Mouse (Mus musculus) bone marrow, adult 2 months (tissue): ENCODE measurements around the gene Gpr3. TPM values are rescaled to one million over a fixed set of nuclear protein-coding genes. Genes with fewer than 3 reads are reported as not detected.

Experiments
- H3K27ac ChIP-seq: fragments of 200-500 bp; 2 replicates; pipeline ENCODE4 v1.5.1; 2012; ENCODE audit warnings: low read depth, mild to moderate bottlenecking, control low read depth, inconsistent platforms, low read length; ENCODE audit not compliant: control insufficient read depth, poor library complexity, insufficient read depth
- H3K4me1 ChIP-seq: fragments of 200-500 bp; 2 replicates; pipeline ENCODE4 v1.6.1; 2011; ENCODE audit warnings: low read length; ENCODE audit not compliant: control insufficient read depth, insufficient read depth
- H3K4me3 ChIP-seq: fragments of 200-500 bp; replicated peaks from 2 replicates; pipeline ENCODE3; 2011; ENCODE audit warnings: mild to moderate bottlenecking, low read depth, low read length, control low read depth; ENCODE audit not compliant: control insufficient read depth
- CTCF ChIP-seq: fragments of 200-500 bp; IDR thresholded peaks from 2 replicates; pipeline ENCODE4 v1.5.1; 2011; ENCODE audit warnings: low read length, control low read depth; ENCODE audit not compliant: control insufficient read depth, insufficient read depth
- POLR2A ChIP-seq: fragments of 200-500 bp; IDR thresholded peaks from 2 replicates; pipeline ENCODE4 v1.6.1; 2011; ENCODE audit warnings: low read depth, mild to moderate bottlenecking, control low read depth, low read length, borderline replicate concordance; ENCODE audit not compliant: control insufficient read depth
- WGBS: fragments of 180-500 bp; shearing (Covaris S2); methylation state at CpG from one replicate; pipeline ENCODE4 v1.1.7; 2018; 5-methylcytosine and 5-hydroxymethylcytosine counted together
- polyA plus RNA-seq: library from polyadenylated mRNA; stranded (reverse); fragments of >200 nt; gene quantifications from 2 replicates; pipeline ENCODE4 v1.2.4, GENCODE M21; 2011; ENCODE audit warnings: low replicate concordance; ENCODE audit not compliant: missing spikeins, insufficient read depth, insufficient read length

Gpr3 gene
- polyA plus RNA-seq, 1 experiment: not detected

DNA sequence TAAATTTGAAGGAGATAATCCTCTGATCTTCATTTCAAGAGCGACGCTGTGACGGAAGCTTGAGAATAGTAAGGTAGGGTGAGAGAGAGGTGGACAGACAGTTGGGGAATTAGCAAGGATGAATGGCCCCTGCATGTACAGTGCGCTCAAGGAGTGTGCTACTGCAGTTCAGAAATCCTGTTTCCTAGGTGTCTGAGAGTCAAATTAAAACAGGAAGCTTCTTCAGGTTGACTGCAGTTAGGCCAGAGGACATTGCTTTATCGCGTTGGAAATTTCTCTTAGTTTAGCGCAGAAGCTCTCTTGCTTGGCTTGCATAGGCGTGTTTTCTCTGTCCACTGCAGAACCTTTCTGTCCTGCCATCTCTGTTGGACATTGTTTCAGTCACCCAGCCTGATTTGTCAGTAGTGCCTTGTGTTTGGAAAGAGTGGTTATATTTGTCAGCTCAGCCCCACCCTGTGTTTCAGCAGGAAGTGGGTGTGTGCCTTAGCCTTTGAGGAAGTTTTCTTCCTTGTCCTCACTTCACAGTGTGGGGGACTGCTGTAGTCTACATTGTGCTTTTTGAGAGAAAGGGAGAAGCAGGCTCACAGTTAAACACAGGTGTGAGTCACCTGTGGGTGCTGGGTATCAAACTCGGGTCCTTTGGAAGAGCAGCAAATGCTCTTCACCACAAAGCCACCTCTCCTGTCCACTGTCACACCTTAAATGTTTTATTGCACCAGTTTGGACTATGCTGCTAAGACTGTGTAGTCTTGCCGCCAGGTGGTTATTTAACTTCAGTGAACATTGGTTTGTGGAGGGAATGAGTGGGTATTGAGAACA lies 42.9 kb downstream of the Gpr3 start:
- Histone ChIP-seq H3K27ac (peak overlapping the region; percentile 95), H3K4me1 (peaks cover 16% of the 10 kb centered on the region), H3K4me3 (peak overlapping the region; percentile 20)
- WGBS: 17% methylated on average over 10 of the region's 10 CpGs
- no peak for TF ChIP-seq POLR2A
- no peak for TF ChIP-seq CTCF

DNA sequence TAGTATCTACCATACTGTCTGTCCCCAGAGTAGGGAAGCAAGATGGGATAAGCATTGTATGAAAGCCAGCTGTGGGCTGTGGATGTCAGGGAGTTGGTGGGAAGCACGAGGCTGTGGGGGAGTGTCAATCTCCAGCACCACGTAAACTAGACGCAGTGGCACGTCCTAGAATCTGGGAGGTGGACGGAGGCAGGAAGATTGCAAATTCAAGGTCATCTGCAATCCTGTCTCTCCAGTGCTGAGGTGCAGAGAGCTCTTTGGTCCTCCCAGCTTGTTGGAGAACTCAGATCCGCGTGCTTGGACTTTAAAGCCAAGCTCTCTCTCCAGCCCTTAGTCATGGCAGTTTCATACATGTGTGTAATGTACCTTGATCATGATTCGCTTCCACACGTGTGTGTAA lies 45.6 kb downstream of the Gpr3 start:
- H3K27ac ChIP-seq: 0 out of 2 replicates have a peak overlapping the region, but pooled peaks have one; percentile 0
- peaks cover 13% of the 10 kb centered on the region for H3K4me1 ChIP-seq
- no peak overlapping the region for H3K4me3 ChIP-seq
- TF ChIP-seq POLR2A (no peak), CTCF (no peak)
- 79% methylated on average over 9 of the region's 9 CpGs for WGBS

DNA sequence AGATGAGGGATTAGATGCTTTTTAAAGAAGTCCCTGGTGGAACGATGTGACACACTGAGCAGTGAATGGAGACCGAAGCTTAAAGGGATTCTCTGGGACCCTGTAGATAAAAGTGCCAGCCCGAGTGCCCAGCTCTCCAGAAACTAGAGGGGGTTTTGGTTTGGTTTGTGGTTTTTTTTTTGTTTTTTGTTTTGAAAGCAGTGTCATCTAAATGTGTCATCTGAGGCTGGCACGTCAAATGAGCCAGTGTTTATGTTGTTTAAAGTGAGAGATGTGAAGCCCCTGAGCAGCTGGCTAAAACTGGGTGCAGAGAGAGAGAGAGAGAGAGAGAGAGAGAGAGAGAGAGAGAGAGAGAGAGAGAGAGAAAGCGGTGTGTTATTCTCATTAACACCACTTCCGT lies 50.1 kb downstream of the Gpr3 start:
- peaks cover 11% of the 10 kb centered on the region for H3K4me1 ChIP-seq
- H3K4me3 ChIP-seq: no peak overlapping the region
- H3K27ac ChIP-seq: no peak overlapping the region
- TF ChIP-seq CTCF (no peak), POLR2A (no peak)
- WGBS: 42% methylated on average over 6 of the region's 6 CpGs

- Histone ChIP-seq H3K4me1 (peaks cover 8% of the 10 kb centered on the region), H3K27ac (no peak overlapping the region), H3K4me3 (no peak overlapping the region)
- TF ChIP-seq POLR2A: no peak
- no peak for TF ChIP-seq CTCF
- WGBS: 55% methylated on average over 4 of the region's 4 CpGs
Observed at GRCm38 (mm10) chr4:133160821-133161220, 51.5 kb downstream of the Gpr3 start.

DNA sequence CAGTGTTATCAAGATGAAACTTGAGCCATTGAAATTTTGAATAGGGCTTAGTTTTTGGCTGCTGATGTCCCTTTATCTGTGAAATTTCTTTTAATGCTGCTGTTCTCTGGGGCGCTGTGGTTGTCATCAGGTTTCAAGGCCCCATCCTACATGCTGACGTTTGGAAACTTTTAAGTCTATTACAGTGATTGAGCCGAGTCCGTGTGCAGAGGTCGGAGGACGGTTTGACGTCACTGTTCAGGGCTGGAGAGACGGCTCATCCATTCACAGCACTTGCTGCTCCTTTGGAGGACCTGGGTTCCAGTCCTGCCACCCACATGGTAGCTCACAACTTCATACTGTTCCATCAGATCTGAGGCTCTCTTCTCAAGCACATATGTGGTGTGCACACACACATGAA lies 52.1 kb downstream of the Gpr3 start:
- no peak overlapping the region for H3K4me3 ChIP-seq
- 88% methylated on average over 8 of the region's 8 CpGs for WGBS
- H3K27ac ChIP-seq: no peak overlapping the region
- peaks cover 8% of the 10 kb centered on the region for H3K4me1 ChIP-seq
- TF ChIP-seq CTCF (no peak), POLR2A (no peak)

DNA sequence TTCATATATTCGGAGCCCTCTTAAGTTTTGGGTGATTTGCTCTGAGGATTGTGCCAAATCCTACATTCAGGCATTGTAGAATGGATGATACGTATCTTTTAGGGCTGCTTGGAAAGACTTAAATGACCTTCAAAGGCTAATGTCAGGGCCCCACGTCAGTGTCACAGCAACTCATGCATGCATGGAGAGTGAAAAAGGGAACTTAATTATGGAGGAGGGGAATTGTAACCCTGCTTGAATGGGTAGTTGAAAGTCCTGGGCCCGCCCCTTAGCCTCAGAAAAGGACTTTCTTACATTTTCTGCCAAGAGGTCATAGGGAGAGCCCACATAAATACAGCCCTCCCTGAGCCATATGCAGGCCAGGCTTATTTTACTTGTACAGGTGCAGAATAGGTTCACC lies 52.7 kb downstream of the Gpr3 start:
- Histone ChIP-seq H3K4me1 (peaks cover 8% of the 10 kb centered on the region), H3K27ac (peak overlapping the region; percentile 62; the same call in 1 of the 2 replicates), H3K4me3 (no peak overlapping the region)
- TF ChIP-seq CTCF (no peak), POLR2A (no peak)
- 34% methylated on average over 4 of the region's 4 CpGs for WGBS

Other genes with a start within 250 kb of the Gpr3 start
- 16.1 and 53.3 TPM in 2 replicates for gene Fgr, start 238.4 kb downstream of the Gpr3 start, polyA plus RNA-seq
- 20.1 and 21.7 TPM in 2 replicates for gene Ahdc1, start 201.3 kb downstream of the Gpr3 start, polyA plus RNA-seq
- gene Wasf2, start 82.0 kb downstream of the Gpr3 start, polyA plus RNA-seq: 31.9 and 56.6 TPM in 2 replicates
- gene Cd164l2, start 405 bp downstream of the Gpr3 start, polyA plus RNA-seq: not detected in 2 replicates
- gene Map3k6, start 28.3 kb upstream of the Gpr3 start, polyA plus RNA-seq: 5.5 and 14.8 TPM in 2 replicates
- gene Sytl1, start 50.6 kb upstream of the Gpr3 start, polyA plus RNA-seq: 3.1 and 3.2 TPM in 2 replicates
- 32.6 and 38.4 TPM in 2 replicates for gene Tmem222, start 65.3 kb upstream of the Gpr3 start, polyA plus RNA-seq
- 9.5 and 14.6 TPM in 2 replicates for gene Wdtc1, start 140.9 kb upstream of the Gpr3 start, polyA plus RNA-seq
- gene Slc9a1, start 157.2 kb upstream of the Gpr3 start, polyA plus RNA-seq: 16.6 and 31.3 TPM in 2 replicates